Mouse (Mus musculus): ENCODE results near the gene Colgalt2.

DNA sequence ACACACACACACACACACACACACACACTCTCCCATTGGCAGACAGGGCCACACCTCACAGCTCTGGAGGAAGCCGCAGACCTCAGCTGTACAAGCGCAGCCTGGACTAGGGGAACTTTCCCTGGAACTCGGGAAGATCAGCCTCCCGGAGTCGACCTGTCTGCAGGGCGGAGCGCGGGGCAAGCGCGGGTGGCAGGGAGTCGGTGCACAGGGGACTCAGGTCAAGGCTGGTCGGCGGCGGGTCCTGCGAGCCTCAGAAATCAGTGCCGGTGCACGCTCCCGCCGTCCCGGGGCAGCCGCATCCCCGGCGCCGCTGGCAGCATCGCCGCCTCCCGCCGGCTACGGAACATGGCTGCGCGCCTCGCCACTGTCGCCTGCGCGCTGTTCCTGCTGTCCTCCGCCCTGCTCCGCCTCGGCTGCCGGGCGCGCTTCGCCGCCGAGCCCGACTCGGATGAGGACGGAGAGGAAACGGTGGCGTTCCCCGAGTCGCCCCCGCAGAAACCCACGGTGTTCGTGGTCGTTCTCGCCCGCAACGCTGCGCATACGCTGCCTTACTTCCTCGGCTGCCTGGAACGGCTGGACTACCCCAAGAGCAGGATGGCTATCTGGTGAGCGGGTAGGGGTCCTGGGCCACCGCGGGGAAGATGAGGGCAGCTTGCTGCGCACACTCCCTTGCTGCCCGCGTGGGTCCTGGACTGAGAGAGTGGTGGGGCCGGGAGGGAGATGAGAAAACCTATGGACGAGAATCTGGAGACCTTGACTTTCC, at the start of gene Colgalt2:
- no peak for TF ChIP-seq POLR2A (IDR thresholded peaks at IDR 0.05; ENCODE audit: low read depth, low read length)
- TF ChIP-seq CTCF (IDR thresholded peaks at IDR 0.05; ENCODE audit: extremely low read depth, insufficient read depth, insufficient read length, insufficient replicate concordance) = no peak

Data from spleen, adult 2 months (tissue).